Mouse (Mus musculus): Measurements from ENCODE around the gene Arhgap4. TPM values are rescaled to one million over a fixed set of nuclear protein-coding genes. Genes with fewer than 3 reads are reported as not detected.

Arhgap4 gene
- polyA plus RNA-seq, 1 experiment from 2014 or later, result 4.0 TPM

- Histone ChIP-seq H3K27me3 (no peaks in the 10 kb centered on the region), H3K27ac (no peak overlapping the region), H3K9ac (no peak overlapping the region), H3K4me1 (no peaks in the 10 kb centered on the region), H3K4me2 (no peak overlapping the region), H3K9me3 (replicated peaks) (no peaks in the 10 kb centered on the region), H3K4me3 (replicated peaks) (no peak overlapping the region), H3K36me3 (peaks cover 95% of the 10 kb centered on the region)
- ATAC-seq (replicated peaks; ENCODE audit: low FRiP score), result peak; percentile 55; the same call in 1 of the 2 replicates
- 33% methylated on average over 4 of the region's 4 CpGs for WGBS
Observed at GRCm38 (mm10) chrX:73948647-73949046, 27.0 kb upstream of the Arhgap4 start.

- H3K36me3 ChIP-seq, result peaks cover 95% of the 10 kb centered on the region
- WGBS, result 79% methylated on average over 6 of the region's 6 CpGs
Observed at GRCm38 (mm10) chrX:73946896-73947295, 25.2 kb upstream of the Arhgap4 start.

DNA sequence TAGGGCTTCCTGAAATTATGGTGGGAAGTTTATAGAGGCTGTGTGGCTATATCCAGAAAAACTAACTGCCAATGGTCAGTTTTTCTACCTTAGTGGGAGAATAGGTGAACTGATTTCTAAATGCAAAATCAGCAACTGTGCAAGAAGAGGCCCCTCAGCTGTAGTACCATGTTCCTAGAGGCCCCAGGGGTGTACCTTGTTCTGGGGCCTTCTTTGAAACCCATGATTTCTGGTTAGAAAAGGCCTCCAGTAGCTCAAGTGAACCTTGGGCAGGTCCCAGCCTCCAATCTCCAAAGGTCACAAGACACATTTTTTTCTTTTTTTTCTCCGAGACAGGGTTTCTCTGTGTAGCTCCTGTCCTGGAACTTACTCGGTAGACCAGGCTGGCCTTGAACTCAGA lies 20.6 kb upstream of the Arhgap4 start:
- no peak overlapping the region for H3K4me3 ChIP-seq (replicated peaks)
- no peak overlapping the region for H3K27ac ChIP-seq
- H3K4me2 ChIP-seq, result no peak overlapping the region
- no peaks in the 10 kb centered on the region for H3K27me3 ChIP-seq
- no peaks in the 10 kb centered on the region for H3K4me1 ChIP-seq
- ATAC-seq (replicated peaks; ENCODE audit: low FRiP score), result no peak
- no peak overlapping the region for H3K9ac ChIP-seq
- no peaks in the 10 kb centered on the region for H3K9me3 ChIP-seq (replicated peaks)
- 84% methylated on average over 2 of the region's 2 CpGs for WGBS
- H3K36me3 ChIP-seq, result peaks cover 62% of the 10 kb centered on the region

More at GRCm38 (mm10) chrX:73946896-73947295, 25.2 kb upstream of the Arhgap4 start:
- Histone ChIP-seq H3K27ac (no peak overlapping the region), H3K9ac (no peak overlapping the region), H3K4me3 (replicated peaks) (no peak overlapping the region), H3K9me3 (replicated peaks) (no peaks in the 10 kb centered on the region), H3K4me1 (no peaks in the 10 kb centered on the region), H3K4me2 (no peak overlapping the region), H3K27me3 (no peaks in the 10 kb centered on the region)
- no peak for ATAC-seq (replicated peaks; ENCODE audit: low FRiP score)

DNA sequence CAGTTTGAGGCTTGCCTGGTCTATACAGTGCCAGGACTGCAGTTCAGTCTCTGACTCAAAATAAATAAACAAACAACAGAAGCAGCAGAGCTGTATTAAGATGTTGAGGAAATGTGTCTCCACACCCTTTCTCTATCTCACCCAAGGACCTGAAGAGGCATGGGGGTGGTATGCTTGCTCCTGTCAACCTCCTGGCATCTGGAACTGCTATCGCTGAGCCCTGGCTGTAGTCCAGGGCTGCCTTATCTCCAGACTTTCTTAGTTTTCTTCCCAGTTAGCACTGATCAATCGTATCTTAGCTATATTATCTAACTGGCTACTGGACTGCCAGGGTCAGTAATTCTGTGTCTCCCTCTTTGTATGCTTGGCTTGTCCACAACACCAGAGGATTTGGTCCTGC lies 20.2 kb upstream of the Arhgap4 start:
- H3K27ac ChIP-seq, result no peak overlapping the region
- no peak overlapping the region for H3K4me2 ChIP-seq
- no peaks in the 10 kb centered on the region for H3K4me1 ChIP-seq
- no peaks in the 10 kb centered on the region for H3K27me3 ChIP-seq
- no peaks in the 10 kb centered on the region for H3K9me3 ChIP-seq (replicated peaks)
- peaks cover 57% of the 10 kb centered on the region for H3K36me3 ChIP-seq
- no peak overlapping the region for H3K9ac ChIP-seq
- ATAC-seq (replicated peaks; ENCODE audit: low FRiP score), result no peak
- H3K4me3 ChIP-seq (replicated peaks), result no peak overlapping the region
- 81% methylated on average over 2 of the region's 2 CpGs for WGBS

- Histone ChIP-seq H3K4me1 (peaks cover 4% of the 10 kb centered on the region), H3K27ac (no peak overlapping the region), H3K9me3 (replicated peaks) (no peaks in the 10 kb centered on the region), H3K36me3 (no peaks in the 10 kb centered on the region), H3K4me2 (no peak overlapping the region), H3K27me3 (peaks cover 4% of the 10 kb centered on the region; the same call in 1 of the 2 replicates), H3K4me3 (replicated peaks) (no peak overlapping the region), H3K9ac (no peak overlapping the region)
- WGBS, result 75% methylated on average over 2 of the region's 2 CpGs
- ATAC-seq (replicated peaks; ENCODE audit: low FRiP score), result no peak
Observed at GRCm38 (mm10) chrX:73931871-73932270, 10.2 kb upstream of the Arhgap4 start.

GRCm38 (mm10) chrX:73930402-73931062 lies 8.9 kb upstream of the Arhgap4 start, which contains the start of gene Renbp:
Renbp (minus strand) TSS chrX:73930850.
- H3K36me3 ChIP-seq, result no peaks in the 10 kb centered on the region
- no peak within 1 kb of the TSS for H3K9ac ChIP-seq
- peaks cover 4% of the 10 kb centered on the region; the same call in 1 of the 2 replicates for H3K27me3 ChIP-seq
- no peak within 1 kb of the TSS for H3K27ac ChIP-seq
- H3K4me2 ChIP-seq, result peak within 1 kb of the TSS; percentile 53
- H3K4me3 ChIP-seq (replicated peaks), result peak within 1 kb of the TSS; percentile 38
- H3K9me3 ChIP-seq (replicated peaks), result no peaks in the 10 kb centered on the region
- 36% methylated on average over 17 of the region's 17 CpGs for WGBS
- H3K4me1 ChIP-seq, result peaks cover 4% of the 10 kb centered on the region
- ATAC-seq (replicated peaks; ENCODE audit: low FRiP score), result peak; percentile 94

GRCm38 (mm10) chrX:73922550-73922882 lies 846 bp upstream of the Arhgap4 start:
- Histone ChIP-seq H3K27ac (peak overlapping the region; percentile 88; the same call in 1 of the 2 replicates), H3K27me3 (no peaks in the 10 kb centered on the region), H3K9me3 (replicated peaks) (no peaks in the 10 kb centered on the region), H3K36me3 (peaks cover 23% of the 10 kb centered on the region), H3K9ac (peak overlapping the region; percentile 48; the same call in 1 of the 2 replicates), H3K4me3 (replicated peaks) (peak overlapping the region; percentile 63), H3K4me2 (peak overlapping the region; percentile 70), H3K4me1 (peaks cover 4% of the 10 kb centered on the region; the same call in 1 of the 2 replicates)
- 76% methylated on average over 8 of the region's 8 CpGs for WGBS
- ATAC-seq (replicated peaks; ENCODE audit: low FRiP score), result no peak

GRCm38 (mm10) chrX:73921285-73921822 lies 316 bp downstream of the Arhgap4 start:
- Histone ChIP-seq H3K27me3 (no peaks in the 10 kb centered on the region), H3K27ac (peak overlapping the region; percentile 83), H3K4me3 (replicated peaks) (peak overlapping the region; percentile 63), H3K9ac (peak overlapping the region; percentile 59), H3K9me3 (replicated peaks) (no peaks in the 10 kb centered on the region), H3K36me3 (peaks cover 30% of the 10 kb centered on the region), H3K4me1 (peaks cover 4% of the 10 kb centered on the region; the same call in 1 of the 2 replicates), H3K4me2 (peak overlapping the region; percentile 64)
- WGBS, result 26% methylated on average over 34 of the region's 34 CpGs
- peak; percentile 49 for ATAC-seq (replicated peaks; ENCODE audit: low FRiP score)

- no peak for ATAC-seq (replicated peaks; ENCODE audit: low FRiP score)
- 89% methylated on average over 5 of the region's 5 CpGs for WGBS
- H3K4me2 ChIP-seq, result no peak overlapping the region
- peaks cover 30% of the 10 kb centered on the region for H3K36me3 ChIP-seq
- no peak overlapping the region for H3K27ac ChIP-seq
- H3K4me1 ChIP-seq, result peaks cover 6% of the 10 kb centered on the region; the same call in 1 of the 2 replicates
- H3K4me3 ChIP-seq (replicated peaks), result no peak overlapping the region
- H3K27me3 ChIP-seq, result no peaks in the 10 kb centered on the region
- no peaks in the 10 kb centered on the region for H3K9me3 ChIP-seq (replicated peaks)
- H3K9ac ChIP-seq, result no peak overlapping the region
Observed at GRCm38 (mm10) chrX:73918631-73919030, 3.0 kb downstream of the Arhgap4 start.

DNA sequence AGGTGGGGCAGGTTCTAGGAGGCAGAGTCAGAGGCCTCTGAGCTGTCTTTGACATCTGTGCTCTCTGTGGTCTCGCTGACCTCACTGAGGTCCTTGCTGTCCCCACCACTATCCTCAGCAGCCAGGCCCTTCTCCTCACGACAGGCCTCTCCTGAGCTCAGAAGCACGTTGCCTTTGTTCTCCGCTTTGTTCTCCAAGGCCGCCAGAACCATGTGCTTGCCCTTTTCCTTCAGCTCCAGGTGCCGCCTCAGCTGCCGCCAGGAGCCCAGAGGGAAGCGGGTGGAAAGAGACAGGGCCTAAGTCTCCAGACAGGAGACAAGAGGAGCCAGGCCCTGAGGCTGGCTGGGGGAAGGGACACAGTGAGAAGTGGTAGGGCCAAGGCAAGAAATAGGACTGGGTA lies 4.7 kb downstream of the Arhgap4 start:
- ATAC-seq (replicated peaks; ENCODE audit: low FRiP score), result no peak
- H3K27me3 ChIP-seq, result no peaks in the 10 kb centered on the region
- no peak overlapping the region for H3K9ac ChIP-seq
- no peak overlapping the region for H3K4me2 ChIP-seq
- WGBS, result 89% methylated on average over 8 of the region's 8 CpGs
- H3K9me3 ChIP-seq (replicated peaks), result no peaks in the 10 kb centered on the region
- no peak overlapping the region for H3K27ac ChIP-seq
- peaks cover 6% of the 10 kb centered on the region; the same call in 1 of the 2 replicates for H3K4me1 ChIP-seq
- H3K4me3 ChIP-seq (replicated peaks), result no peak overlapping the region
- H3K36me3 ChIP-seq, result peaks cover 30% of the 10 kb centered on the region

DNA sequence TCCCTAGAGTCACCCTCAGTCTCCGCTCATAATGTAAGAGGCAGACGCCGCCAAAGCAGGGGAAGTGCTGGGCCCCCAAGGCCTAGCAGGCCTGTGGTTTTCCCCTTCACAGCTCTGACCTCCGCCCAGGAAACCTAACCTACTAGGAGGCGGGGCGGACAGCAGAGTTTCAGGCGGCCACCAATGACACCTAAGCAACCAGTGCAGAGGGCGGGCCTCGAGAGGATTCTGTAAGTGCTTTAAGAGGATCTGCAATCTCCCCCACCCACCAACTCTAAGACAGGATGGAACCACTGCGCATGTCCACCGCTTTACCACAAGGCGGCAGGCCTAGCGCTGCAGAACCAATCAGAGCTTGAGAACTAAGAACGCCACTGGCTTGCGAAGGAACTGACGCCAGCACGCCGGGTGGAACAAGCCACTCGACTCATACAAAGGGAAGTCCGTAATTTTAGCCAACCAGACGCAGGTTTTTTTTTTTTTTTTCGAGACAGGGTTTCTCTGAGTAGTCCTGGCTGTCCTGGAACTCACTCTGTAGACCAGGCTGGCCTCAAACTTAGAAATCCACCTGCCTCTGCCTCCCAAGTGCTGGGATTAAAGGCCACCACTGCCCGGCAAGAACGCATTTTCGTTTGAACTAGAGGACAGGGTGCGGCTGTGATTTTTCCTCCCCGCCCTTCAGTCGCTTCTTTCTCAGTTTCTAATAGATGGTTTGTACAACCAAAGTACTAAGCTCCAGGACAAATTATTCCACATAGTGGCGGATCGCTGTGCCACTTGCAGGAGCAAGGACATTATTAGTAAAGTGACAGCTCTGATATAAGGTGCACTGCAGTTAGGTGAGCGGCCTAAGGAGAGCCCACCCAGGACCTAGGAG lies 6.6 kb downstream of the Arhgap4 start:
- WGBS, result 26% methylated on average over 31 of the region's 31 CpGs
- peak overlapping the region; percentile 8; the same call in 1 of the 2 replicates for H3K9ac ChIP-seq

GRCm38 (mm10) chrX:73911588-73911987 lies 10.1 kb downstream of the Arhgap4 start:
- Histone ChIP-seq H3K9me3 (replicated peaks) (no peaks in the 10 kb centered on the region), H3K4me1 (peaks cover 7% of the 10 kb centered on the region; the same call in 1 of the 2 replicates), H3K27ac (no peak overlapping the region), H3K4me2 (no peak overlapping the region), H3K4me3 (replicated peaks) (no peak overlapping the region), H3K36me3 (no peaks in the 10 kb centered on the region), H3K27me3 (no peaks in the 10 kb centered on the region), H3K9ac (no peak overlapping the region)
- WGBS, result 74% methylated on average over 2 of the region's 2 CpGs
- ATAC-seq (replicated peaks; ENCODE audit: low FRiP score), result no peak

More for the DNA sequence above, 6.6 kb downstream of the Arhgap4 start:
- Histone ChIP-seq H3K4me3 (replicated peaks) (peak overlapping the region; percentile 20), H3K9me3 (replicated peaks) (no peaks in the 10 kb centered on the region), H3K4me2 (peak overlapping the region; percentile 44), H3K36me3 (peaks cover 30% of the 10 kb centered on the region), H3K27me3 (no peaks in the 10 kb centered on the region), H3K27ac (peak overlapping the region; percentile 82), H3K4me1 (peaks cover 7% of the 10 kb centered on the region; the same call in 1 of the 2 replicates)
- ATAC-seq (replicated peaks; ENCODE audit: low FRiP score), result peak; percentile 98
